Mouse (Mus musculus): ENCODE measurements around the gene Slc35f1.

DNA sequence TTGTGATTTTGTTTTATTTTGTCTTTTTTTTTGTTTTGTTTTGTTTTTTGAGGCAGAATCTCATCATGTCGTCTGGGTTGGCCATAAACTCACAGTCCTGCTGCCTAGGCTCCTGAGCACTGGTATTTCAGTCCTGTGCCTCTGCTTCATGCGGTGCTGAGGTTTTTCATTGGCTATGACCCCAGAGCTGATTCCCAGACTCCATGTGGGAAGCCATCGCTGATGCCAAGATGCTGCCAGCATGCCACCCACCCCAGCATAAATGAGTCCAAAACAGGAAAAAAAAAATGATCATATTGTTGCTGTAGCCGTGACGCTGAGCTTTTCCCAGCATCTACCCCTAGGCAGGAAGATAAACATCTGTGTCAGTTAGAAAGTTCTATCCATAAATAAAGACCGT lies 434.0 kb downstream of the Slc35f1 start:
- TF ChIP-seq CTCF (IDR thresholded peaks at IDR 0.05; ENCODE audit: extremely low read depth, insufficient read depth, low read length) (no peak), POLR2A (IDR thresholded peaks at IDR 0.05; ENCODE audit: extremely low read depth, insufficient read depth, low read length) (no peak)

All from cortical plate, adult 2 months (tissue).